Mouse (Mus musculus) MEL (cell line): Measurements from ENCODE around the gene Srgap1. TPM values are rescaled to one million over a fixed set of nuclear protein-coding genes. Genes with fewer than 3 reads are reported as not detected.
A peak's percentile ranks its signal among the peaks of the same experiment; 100 is the strongest.

ENCODE experiments used
- DNase-seq: peaks from one replicate; pipeline ENCODE4 v3.0.0; 2011; ENCODE audit warnings: low read depth, low spot score
- H3K27ac ChIP-seq: 2 replicates; pipeline ENCODE4 v1.5.1; 2012; ENCODE audit warnings: low read depth, mild to moderate bottlenecking, control low read depth, low read length, moderate library complexity; ENCODE audit not compliant: control insufficient read depth
- H3K27me3 ChIP-seq, 2 experiments: fragments of 150-350 bp in 1 of 2; sonication (generic) in 1 of 2; 2 replicates each; pipeline ENCODE4 v1.6.1; 2012; ENCODE audit warnings: low read length in 2 of 2, mild to moderate bottlenecking in 2 of 2, improper control_type of control experiment in 1 of 2, moderate library complexity in 1 of 2; ENCODE audit not compliant: insufficient read depth in 2 of 2, control insufficient read depth in 1 of 2
- H3K36me3 ChIP-seq, 2 experiments: 2 replicates each; pipeline ENCODE4 v1.6.1; 2012 to 2014; ENCODE audit warnings: low read length in 2 of 2, improper control_type of control experiment in 1 of 2, inconsistent platforms in 1 of 2, mild to moderate bottlenecking in 1 of 2; ENCODE audit not compliant: insufficient read depth in 2 of 2, control insufficient read depth in 1 of 2
- H3K4me1 ChIP-seq, 2 experiments: fragments of 150-350 bp in 1 of 2; sonication (generic) in 1 of 2; 2 replicates each; pipeline ENCODE4 v1.6.1; 2012; ENCODE audit warnings: low read length in 2 of 2, improper control_type of control experiment in 1 of 2, mild to moderate bottlenecking in 1 of 2; ENCODE audit not compliant: insufficient read depth in 2 of 2, control insufficient read depth in 1 of 2
- H3K4me3 ChIP-seq, 2 experiments: fragments of 150-350 bp in 1 of 2; sonication (generic) in 1 of 2; 2 replicates each; pipeline ENCODE4 v1.5.1; 2012; ENCODE audit warnings: low read depth in 2 of 2, low read length in 2 of 2, mild to moderate bottlenecking in 2 of 2, moderate library complexity in 2 of 2, control low read depth in 1 of 2, improper control_type of control experiment in 1 of 2; ENCODE audit not compliant: control insufficient read depth in 1 of 2, insufficient read depth in 1 of 2
- H3K79me2 ChIP-seq: 2 replicates; pipeline ENCODE4 v1.6.1; 2012; ENCODE audit warnings: mild to moderate bottlenecking, low read length, moderate library complexity; ENCODE audit not compliant: control insufficient read depth, poor library complexity, insufficient read depth
- H3K9ac ChIP-seq: 2 replicates; pipeline ENCODE4 v1.6.1; 2012; ENCODE audit warnings: low read depth, mild to moderate bottlenecking, control low read depth, low read length, moderate library complexity; ENCODE audit not compliant: control insufficient read depth, poor library complexity, severe bottlenecking
- H3K9me3 ChIP-seq: fragments of 150-350 bp; sonication (generic); replicated peaks from 2 replicates; pipeline ENCODE4 v1.6.1; 2012; ENCODE audit warnings: mild to moderate bottlenecking, low read length, improper control_type of control experiment, moderate library complexity; ENCODE audit not compliant: insufficient read depth
- CHD1 ChIP-seq: IDR thresholded peaks from 2 replicates; pipeline ENCODE4 v1.6.1; 2012; ENCODE audit warnings: low read depth, mild to moderate bottlenecking, inconsistent platforms, low read length, improper control_type of control experiment
- CTCF ChIP-seq, 3 experiments: IDR thresholded peaks in 2 of 3; conservative IDR thresholded peaks in 1 of 3; 2 replicates each; pipeline ENCODE4 v1.5.1; 2011 to 2012; ENCODE audit warnings: low read length in 3 of 3, low read depth in 2 of 3, mild to moderate bottlenecking in 2 of 3, improper control_type of control experiment in 1 of 3, inconsistent platforms in 1 of 3, mixed read lengths in 1 of 3, moderate library complexity in 1 of 3; ENCODE audit not compliant: control insufficient read depth in 1 of 3, insufficient read depth in 1 of 3, poor library complexity in 1 of 3, severe bottlenecking in 1 of 3
- ELF1 ChIP-seq: IDR thresholded peaks from 2 replicates; pipeline ENCODE4 v1.6.1; 2014; ENCODE audit warnings: low read depth, mild to moderate bottlenecking, inconsistent platforms, low read length, improper control_type of control experiment, moderate library complexity
- ETS1 ChIP-seq: IDR thresholded peaks from 2 replicates; pipeline ENCODE4 v1.6.1; 2012; ENCODE audit warnings: low read depth, mild to moderate bottlenecking, inconsistent platforms, low read length, improper control_type of control experiment, moderate library complexity
- GATA1 ChIP-seq: IDR thresholded peaks from 2 replicates; pipeline ENCODE4 v1.6.1; 2011; ENCODE audit warnings: low read depth, low read length, improper control_type of control experiment
- JUND ChIP-seq: IDR thresholded peaks from 2 replicates; pipeline ENCODE4 v1.6.1; 2011; ENCODE audit warnings: low read depth, mild to moderate bottlenecking, improper control_type of control experiment, low read length
- MYB ChIP-seq: IDR thresholded peaks from 2 replicates; pipeline ENCODE4 v1.6.1; 2011; ENCODE audit warnings: mild to moderate bottlenecking, low read depth, low read length, improper control_type of control experiment
- MYC ChIP-seq: IDR thresholded peaks from 2 replicates; pipeline ENCODE4 v1.6.1; 2011; ENCODE audit warnings: low read depth, mild to moderate bottlenecking, low read length, improper control_type of control experiment, moderate library complexity
- NELFE ChIP-seq: IDR thresholded peaks from 2 replicates; pipeline ENCODE4 v1.6.1; 2011; ENCODE audit warnings: low read depth, low read length, improper control_type of control experiment
- POLR2AphosphoS2 ChIP-seq: IDR thresholded peaks from 2 replicates; pipeline ENCODE4 v1.6.1; 2011; ENCODE audit warnings: low read length, improper control_type of control experiment
- RAD21 ChIP-seq: IDR thresholded peaks from 2 replicates; pipeline ENCODE4 v1.6.1; 2011; ENCODE audit warnings: mild to moderate bottlenecking, low read depth, low read length, improper control_type of control experiment
- SMC3 ChIP-seq: IDR thresholded peaks from 2 replicates; pipeline ENCODE4 v1.6.1; 2011; ENCODE audit warnings: low read depth, low read length, improper control_type of control experiment
- TBP ChIP-seq: IDR thresholded peaks from 2 replicates; pipeline ENCODE4 v1.8.0; 2011; ENCODE audit warnings: low read depth, low read length, improper control_type of control experiment
- USF1 ChIP-seq: IDR thresholded peaks from 2 replicates; pipeline ENCODE4 v1.6.1; 2014; ENCODE audit warnings: low read depth, mild to moderate bottlenecking, inconsistent platforms, low read length, improper control_type of control experiment, moderate library complexity
- ZC3H11A ChIP-seq: IDR thresholded peaks from 2 replicates; pipeline ENCODE4 v1.6.1; 2012; ENCODE audit warnings: low read depth, mild to moderate bottlenecking, inconsistent platforms, low read length, improper control_type of control experiment
- ZNF384 ChIP-seq: IDR thresholded peaks from 2 replicates; pipeline ENCODE4 v1.6.1; 2012; ENCODE audit warnings: low read depth, mild to moderate bottlenecking, inconsistent platforms, low read length, improper control_type of control experiment
- polyA plus RNA-seq, 2 experiments: library from polyadenylated mRNA; stranded (reverse) in 1 of 2; unstranded in 1 of 2; fragments of >175 nt in 1 of 2; fragments of >200 nt in 1 of 2; gene quantifications; 2 replicates each; pipeline versions ENCODE4 v1.2.1 to v1.2.4; 2012; ENCODE audit warnings: low replicate concordance in 2 of 2, low read depth in 1 of 2; ENCODE audit not compliant: insufficient read length in 2 of 2, insufficient read depth in 1 of 2, missing spikeins in 1 of 2
- total RNA-seq: library from RNA; depleted of rRNA; stranded (reverse); fragments of 300-350 nt; gene quantifications from 2 replicates; pipeline ENCODE4 v1.2.3, GENCODE M21; 2012

The Srgap1 gene
- total and polyA plus RNA-seq, 3 experiments, result not detected

DNA sequence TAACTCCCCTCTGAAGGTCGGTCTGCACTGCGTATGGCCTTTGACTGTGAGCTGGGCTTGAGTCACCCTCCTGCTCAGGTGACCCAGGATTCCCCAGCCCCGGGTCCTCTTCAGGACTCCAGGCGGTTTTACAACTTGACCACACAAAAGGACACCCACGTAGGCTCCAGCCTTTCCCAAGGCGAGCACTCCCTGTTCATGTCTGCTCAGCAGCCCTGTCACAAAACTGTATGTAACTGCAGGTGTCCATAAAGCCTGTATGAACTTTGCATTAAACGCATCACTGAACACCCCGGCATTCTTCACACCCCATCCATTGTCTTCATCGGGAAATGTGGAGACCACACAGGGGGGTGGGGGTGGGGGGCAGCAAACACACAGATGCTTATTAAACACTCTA, 1.2 kb downstream of the Srgap1 start:
- H3K36me3 ChIP-seq, result no peaks in the 10 kb centered on the region
- no peaks in the 10 kb centered on the region for H3K9me3 ChIP-seq
- H3K4me1 ChIP-seq, result no peaks in the 10 kb centered on the region
- H3K27ac ChIP-seq, result no peak overlapping the region
- no peaks in the 10 kb centered on the region for H3K79me2 ChIP-seq
- H3K9ac ChIP-seq, result no peak overlapping the region
- no peak overlapping the region for H3K4me3 ChIP-seq
- TF ChIP-seq MYB (no peak), RAD21 (no peak)
- DNase-seq, result no peak
- no peaks in the 10 kb centered on the region for H3K27me3 ChIP-seq

GRCm38 (mm10) chr10:122044926-122045325, 2.2 kb downstream of the Srgap1 start:
- H3K4me1 ChIP-seq, result no peaks in the 10 kb centered on the region
- H3K9ac ChIP-seq, result no peak overlapping the region
- no peak overlapping the region for H3K4me3 ChIP-seq
- H3K27ac ChIP-seq, result no peak overlapping the region
- no peaks in the 10 kb centered on the region for H3K27me3 ChIP-seq
- TF ChIP-seq NELFE (no peak), JUND (no peak), ETS1 (no peak), CTCF (IDR thresholded peaks at IDR 0.05 in 2 of 3, conservative IDR thresholded peaks at IDR 0.05 in 1 of 3; ENCODE audit: control insufficient read depth in 1 of 3, insufficient read depth in 1 of 3, low read depth in 2 of 3, low read length in 3 of 3, poor library complexity in 1 of 3, severe bottlenecking in 1 of 3) (no peak), ELF1 (no peak), CHD1 (no peak), POLR2AphosphoS2 (no peak), GATA1 (no peak), ZNF384 (no peak), MYC (no peak)
- H3K9me3 ChIP-seq, result no peaks in the 10 kb centered on the region
- DNase-seq, result no peak
- no peaks in the 10 kb centered on the region for H3K79me2 ChIP-seq
- no peaks in the 10 kb centered on the region for H3K36me3 ChIP-seq

GRCm38 (mm10) chr10:122040372-122040771, 6.7 kb downstream of the Srgap1 start:
- TF ChIP-seq ZC3H11A (peak; percentile 8; the same call in 1 of the 2 replicates), USF1 (peak; percentile 45; the same call in 1 of the 2 replicates), RAD21 (peak; percentile 46), TBP (no peak), CTCF (IDR thresholded peaks at IDR 0.05 in 2 of 3, conservative IDR thresholded peaks at IDR 0.05 in 1 of 3; ENCODE audit: control insufficient read depth in 1 of 3, insufficient read depth in 1 of 3, low read depth in 2 of 3, low read length in 3 of 3, poor library complexity in 1 of 3, severe bottlenecking in 1 of 3) (peak; percentile 60 to 84 (median 72)), SMC3 (peak; percentile 58)
- Histone ChIP-seq H3K27ac (no peak overlapping the region), H3K36me3 (peaks cover 0 to 5% of the 10 kb centered on the region in 2 experiments; a peak in 2 of 4 replicates), H3K9me3 (no peaks in the 10 kb centered on the region), H3K27me3 (no peaks in the 10 kb centered on the region), H3K4me3 (no peak overlapping the region), H3K9ac (no peak overlapping the region), H3K79me2 (no peaks in the 10 kb centered on the region), H3K4me1 (peaks cover 0 to 1% of the 10 kb centered on the region in 2 experiments; a peak in 1 of 4 replicates)
- peak; percentile 70 for DNase-seq
